Mouse (Mus musculus): ENCODE results near the gene Tmem117.

DNA sequence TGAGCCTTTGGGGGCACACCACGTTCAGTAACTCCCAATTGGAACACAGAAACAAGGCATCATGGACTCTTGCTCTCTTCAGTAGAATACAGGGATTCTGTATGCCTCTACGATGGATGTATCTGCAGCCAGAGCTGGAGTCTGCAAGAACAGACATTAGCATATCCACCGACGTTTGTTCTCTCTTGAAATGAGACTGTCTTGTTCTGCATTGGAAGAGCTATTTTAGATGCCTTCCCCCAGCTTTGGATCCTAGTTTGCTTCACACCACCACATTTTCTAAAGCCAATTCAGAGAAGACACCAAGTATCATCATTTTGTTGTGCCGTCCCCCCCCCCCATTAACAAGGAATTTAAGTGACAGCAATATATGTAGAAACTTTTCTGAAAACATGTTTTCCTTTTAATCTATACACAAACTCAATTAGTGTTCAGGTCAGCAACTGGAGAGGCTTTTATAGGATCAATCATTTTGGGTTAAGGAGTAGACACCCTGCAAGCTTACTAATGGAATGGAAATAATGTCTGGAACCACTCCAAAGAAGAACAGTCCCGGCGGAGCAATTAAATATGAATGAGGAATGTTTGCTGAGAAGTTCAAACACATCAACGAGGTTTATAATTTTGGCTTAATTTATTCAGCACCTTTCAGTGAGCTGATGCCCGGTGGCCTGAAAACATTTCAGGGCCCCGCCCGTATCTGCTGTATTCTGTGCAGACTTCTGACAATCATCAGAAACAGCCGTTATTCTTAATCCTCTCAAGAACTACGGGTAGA lies 339.6 kb downstream of the Tmem117 start:
- TF ChIP-seq CTCF (IDR thresholded peaks at IDR 0.05; ENCODE audit: low read depth, low read length) (no peak), POLR2A (IDR thresholded peaks at IDR 0.05; ENCODE audit: borderline replicate concordance, low read depth, low read length) (no peak)

Data from bone marrow macrophage, adult 2 months (primary cell).